Mouse (Mus musculus) ES-CJ7 (cell line): ENCODE measurements around the gene Pik3cb.
A peak's percentile ranks its signal among the peaks of the same experiment; 100 is the strongest.

Experiments used
- DNase-seq: peaks from one replicate; pipeline ENCODE4 v3.0.0; 2011; ENCODE audit warnings: low read depth, low spot score

Gene Pik3cb

DNA sequence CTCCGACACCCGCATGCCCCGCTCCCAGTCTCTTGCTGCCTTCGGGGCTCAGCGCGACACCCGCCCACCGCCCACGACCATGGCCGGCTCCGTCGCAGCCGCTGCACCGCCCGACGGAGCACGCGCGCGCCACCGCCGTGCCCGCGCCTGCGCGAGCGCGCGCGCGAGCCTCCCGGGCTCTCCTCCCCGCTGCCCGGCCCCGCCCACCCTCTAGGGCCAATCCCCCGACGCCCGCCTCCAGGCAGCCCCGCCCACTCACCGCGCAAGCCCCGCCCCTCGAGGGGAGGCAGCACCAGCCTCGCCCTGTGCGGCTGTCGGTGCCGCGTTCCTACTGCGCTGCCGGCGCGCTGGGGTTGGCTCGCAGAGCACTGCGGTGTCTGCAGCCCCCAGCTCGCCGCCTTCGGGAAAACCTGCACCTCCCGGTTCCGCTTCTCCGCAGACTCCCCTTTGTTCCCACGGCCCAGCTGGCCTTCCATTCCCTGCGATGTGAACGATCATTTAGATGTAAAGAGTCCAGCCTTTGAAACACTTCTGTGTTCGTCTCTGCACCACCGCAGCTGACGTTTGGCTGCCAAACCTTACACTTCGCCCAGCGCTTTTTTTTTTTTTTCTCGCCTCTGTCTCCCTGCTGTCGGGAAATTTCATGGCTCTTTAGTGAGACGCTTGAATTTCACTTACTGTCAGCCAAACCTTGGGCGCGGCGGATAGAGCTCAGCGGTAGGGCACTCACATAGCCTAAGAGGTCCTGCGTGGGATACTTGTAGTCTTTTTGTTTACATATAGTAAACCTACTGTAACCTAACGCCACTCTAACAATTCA, at the start of gene Pik3cb:
Pik3cb (minus strand) TSS at position 559 of the 820 bp plus-strand sequence.
- peak; percentile 90 for DNase-seq

DNA sequence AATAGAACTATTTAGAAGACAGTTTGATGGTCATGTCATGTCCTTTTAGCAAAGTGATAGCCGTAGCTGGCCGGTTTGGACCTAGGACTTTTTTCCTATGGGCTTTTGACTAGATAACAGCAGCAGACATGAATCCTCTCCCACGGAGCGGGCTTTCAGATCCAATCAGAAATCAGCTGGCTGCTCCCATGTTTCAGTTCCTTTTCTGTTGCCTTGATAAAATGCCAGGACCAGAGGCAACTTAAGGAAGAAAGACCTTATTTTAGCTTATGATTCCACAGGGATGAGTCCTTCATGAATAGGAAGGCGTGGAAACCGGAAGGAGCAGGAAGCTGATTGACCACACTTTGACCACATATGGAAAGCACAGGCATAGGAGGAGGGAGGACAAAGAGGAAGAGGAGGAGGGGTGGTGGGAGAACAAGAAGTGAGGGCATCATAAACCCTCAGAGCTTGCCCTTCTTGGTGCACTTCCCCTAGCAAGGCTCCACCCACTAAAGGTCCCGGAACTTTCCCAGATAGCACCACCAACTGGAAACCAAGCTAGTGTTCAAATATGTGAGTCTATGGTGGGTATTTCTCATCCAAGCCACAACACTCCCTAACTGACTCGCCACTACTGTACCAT, 42.7 kb upstream of the Pik3cb start:
- DNase-seq, result no peak

DNA sequence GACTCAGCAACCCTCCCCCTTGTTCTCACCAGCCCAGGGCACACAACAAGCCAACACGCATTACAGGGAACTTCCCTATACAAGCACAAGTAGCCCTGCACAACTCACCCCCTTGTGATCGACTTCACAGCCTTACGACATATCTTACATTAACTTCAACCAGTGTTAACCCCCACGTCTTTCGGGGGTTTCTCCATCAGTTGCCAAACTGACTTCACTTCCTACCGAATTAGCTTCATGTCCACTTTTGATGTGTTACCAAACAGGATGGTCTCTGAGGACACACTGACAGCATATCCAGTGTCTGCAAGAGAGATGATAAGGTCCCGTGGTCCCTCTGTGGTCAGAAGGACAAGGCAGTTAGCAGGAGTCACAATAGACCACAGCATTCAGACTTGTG, 41.7 kb upstream of the Pik3cb start:
- no peak for DNase-seq

DNA sequence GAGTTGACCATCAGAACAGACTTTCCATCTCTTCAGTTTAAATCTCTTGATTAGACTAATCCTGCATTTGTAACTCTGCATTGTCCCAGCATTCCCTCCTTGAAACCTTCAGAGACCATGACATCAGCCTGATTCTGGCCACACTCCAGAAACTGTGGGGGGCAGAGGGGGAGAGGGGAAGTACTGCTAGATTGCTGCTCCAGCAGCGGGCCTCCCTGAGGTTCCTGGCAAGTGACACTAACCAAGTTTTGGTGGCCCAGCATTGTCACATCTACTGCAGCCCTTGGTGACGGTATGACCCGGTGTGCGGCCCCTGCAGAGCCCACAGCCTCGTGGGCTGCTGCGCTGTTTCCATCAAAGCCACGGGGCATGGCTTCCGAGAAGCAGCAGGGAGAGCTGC, 39.9 kb upstream of the Pik3cb start:
- no peak for DNase-seq

DNA sequence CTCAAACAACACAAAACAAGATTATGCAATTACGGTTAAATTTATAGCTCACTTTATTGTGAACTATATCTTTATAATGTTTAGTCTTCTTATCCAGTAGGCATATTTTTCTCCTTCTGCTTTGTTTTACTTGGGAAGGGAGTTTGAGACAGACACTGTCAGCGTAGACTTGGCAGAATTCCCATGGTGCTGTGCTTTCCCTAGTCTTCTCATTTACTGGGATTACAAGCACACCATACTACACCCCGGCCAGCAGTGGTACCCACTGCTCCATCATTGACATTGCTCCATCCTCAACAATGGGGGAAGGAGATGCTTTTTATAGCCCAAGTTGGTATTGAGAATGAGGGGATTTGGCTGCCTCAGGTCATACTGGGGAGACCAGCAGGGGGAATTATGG, 38.3 kb upstream of the Pik3cb start:
- no peak for DNase-seq

DNA sequence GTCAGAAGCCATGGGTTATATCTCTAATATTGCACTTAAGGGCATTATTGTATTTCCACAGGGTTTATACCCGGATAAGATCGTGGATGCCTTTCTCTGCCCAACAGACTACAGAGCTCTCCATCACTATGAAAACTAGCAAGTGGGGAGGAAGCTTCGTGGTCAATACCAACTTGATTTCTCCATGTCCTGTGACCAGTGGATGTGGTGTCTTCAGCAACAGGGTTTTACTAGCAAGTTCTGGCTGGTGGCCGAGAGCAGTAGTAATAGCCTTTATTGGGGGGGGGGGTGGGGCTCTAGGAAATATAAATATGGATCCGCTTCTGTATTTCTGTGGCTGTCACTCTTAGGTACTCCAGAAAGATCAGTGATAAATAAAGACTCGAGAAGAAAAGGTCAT, 35.4 kb upstream of the Pik3cb start:
- DNase-seq, result no peak

DNA sequence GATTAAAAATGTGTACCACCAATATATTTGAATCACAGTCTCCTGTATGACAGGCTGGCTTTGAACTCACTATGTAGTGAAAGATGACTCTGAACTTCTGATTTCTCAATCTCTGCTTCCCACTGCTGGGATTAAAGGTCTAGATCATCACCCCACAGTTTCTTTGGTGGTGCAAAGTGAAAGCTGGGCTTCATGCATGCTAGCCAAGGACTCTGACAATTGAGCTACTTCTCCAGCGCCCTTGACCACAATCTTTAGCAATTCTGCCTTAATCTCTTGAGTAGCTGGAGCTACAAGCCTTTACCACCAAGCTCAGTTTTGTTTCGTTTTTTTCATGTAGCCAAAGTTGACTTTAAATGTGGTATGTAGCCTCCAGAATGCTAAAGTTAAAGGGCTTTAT, 32.4 kb upstream of the Pik3cb start:
- no peak for DNase-seq

DNA sequence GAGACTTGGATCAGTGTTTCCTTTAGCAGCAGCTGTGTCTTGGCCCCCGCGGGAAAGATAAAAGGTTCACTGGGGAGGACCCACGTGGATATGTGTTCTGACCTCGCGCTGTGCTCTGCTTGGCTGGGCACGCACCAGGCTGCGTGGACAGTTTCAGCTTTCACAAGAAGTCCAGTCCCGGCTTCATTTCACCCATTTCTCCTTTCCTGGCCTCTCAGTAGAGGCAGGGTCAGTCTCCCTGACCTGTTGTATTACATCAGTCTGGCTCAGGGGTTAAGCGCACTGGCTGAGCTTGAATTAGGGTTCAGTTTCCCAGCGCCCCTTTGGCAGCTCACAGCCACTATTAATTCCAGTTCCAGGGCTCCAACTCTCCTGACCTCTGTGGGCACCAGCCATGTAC, 30.8 kb upstream of the Pik3cb start:
- DNase-seq, result no peak

DNA sequence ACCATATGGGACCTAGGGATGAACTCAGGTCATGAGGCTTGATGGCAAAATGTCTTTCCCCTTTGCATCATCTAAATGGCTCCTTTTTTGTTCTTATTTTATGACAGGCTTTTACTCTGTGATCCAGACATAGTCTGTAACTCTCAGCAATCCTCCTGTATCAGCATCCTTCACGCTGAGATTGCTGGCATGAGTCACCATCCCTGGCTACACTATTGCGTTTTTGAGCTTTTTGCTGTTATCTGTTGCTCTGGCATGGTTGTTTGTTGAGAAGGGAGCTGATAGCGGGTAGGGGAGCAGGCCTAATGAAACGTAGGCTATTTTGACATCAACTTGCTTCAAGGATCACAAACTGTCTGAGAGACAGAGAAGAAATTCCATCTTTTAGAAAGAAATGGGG, 28.6 kb upstream of the Pik3cb start:
- DNase-seq, result no peak

DNA sequence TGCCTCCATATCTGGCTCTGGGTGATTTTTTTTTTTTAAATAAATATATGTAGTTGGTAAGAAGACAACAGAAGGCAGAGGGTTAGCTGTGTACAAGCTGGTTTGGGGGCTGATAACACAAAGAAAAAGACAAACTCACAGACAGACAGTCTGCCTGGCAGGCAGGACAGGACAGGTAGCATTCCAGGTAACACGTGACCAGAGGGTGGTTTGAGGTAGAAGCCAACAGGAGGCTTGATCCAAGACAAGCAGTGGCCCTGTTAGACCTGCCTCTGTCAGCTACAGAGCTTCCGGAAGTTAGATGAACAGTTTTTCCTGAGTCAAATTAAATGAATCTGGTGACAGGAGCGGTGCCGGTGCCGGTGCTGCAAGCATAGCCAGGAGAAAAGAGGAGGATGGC, 26.5 kb upstream of the Pik3cb start:
- DNase-seq, result no peak

DNA sequence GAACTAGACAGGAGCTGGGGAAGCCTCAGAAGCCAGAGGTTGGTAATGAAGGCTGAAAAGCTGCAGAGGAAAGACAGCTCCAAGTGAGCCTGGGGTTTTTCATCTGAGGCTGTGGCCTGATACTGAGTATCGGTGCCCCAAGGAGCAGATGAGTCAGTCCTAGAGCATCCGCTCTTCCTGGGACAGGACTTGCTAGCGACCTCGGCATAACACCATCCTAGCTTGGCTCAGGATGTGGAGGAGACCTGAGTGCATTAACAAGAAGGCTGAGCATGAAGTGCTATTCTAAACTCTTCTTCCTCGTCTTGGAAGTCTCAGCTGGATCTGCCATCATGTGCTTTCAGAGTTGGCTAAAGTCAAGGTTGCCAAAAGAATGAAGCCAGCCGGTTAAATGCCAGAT, 25.5 kb upstream of the Pik3cb start:
- no peak for DNase-seq

DNA sequence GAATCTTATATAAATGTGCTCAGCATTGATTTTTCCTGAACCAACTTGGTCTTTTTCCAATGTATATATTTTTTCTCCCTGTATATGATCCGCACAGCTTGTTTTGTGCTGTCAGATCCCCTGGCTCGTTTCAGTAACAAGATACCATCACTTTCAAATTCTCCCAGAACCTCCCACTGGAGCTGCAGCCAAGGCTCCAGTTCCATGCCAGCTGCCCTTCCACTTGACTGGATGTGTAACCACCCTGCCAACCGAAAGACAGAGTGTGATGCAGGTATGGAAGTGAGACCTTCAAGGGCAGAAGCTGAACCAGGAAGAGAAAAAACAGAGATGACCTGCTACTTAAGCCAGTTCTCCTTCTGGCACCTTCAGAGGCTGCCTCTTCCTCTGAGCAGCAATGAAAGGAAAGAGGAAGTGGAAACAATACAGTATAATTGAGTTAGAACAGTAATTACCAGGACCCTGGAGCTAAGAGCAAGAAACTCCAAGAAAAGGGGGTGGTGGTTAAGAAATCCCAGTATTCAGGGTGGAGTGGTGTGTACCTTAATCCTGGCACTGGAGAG, 24.3 kb upstream of the Pik3cb start:
- no peak for DNase-seq

DNA sequence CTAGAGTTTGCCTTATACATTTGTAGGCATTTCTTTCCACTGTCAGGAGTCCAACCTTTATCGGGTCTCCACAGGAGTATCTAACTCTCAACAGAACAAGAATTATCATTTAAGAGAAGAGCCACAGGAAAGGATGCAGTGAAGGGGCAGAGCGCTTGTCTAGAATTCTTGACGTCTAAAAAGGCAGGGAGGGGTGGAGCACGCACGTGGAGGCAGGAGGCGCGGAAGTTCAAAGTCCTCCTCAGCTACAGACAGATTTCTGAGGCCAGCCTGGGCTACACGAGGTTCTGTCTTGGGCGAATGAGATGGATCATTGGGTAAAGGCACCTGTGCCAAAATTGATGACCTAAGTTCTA, 23.7 kb upstream of the Pik3cb start:
- DNase-seq, result no peak

DNA sequence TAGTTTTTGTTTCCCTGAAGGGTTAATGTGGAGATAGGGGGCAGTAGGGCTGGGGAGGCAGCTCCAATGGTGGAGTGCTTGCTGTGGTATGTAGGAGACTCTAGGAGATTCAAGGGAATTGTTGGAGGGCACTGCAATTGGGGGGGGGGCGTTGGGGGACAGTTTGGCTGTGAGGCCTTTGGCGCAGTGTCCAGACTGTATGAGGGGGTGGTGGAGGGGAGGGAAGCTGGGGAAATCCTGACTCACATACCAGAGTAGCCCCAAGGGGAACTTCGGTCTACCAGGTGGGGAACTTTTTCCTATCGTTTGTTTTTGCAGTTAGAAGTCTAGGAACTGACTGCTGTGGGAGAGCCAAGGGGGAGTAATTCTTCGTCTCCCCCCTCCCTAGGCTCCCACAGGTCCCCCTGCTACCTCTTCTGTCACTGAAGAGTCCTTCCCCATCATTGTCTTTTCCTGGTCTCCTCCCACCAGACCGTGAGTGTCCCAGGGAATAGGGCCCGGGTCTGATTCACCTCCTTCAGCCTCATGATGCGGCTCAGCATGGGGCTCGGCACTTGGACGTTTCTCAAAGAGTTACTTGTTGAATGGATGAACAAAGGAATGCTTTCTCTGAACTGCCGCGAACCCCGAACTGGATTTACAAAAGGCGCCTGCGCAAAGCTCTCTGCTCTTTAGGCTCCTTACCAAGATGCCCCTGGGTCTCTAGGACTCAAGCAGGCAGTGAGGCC, 23.2 kb upstream of the Pik3cb start:
- DNase-seq, result peak; percentile 71

DNA sequence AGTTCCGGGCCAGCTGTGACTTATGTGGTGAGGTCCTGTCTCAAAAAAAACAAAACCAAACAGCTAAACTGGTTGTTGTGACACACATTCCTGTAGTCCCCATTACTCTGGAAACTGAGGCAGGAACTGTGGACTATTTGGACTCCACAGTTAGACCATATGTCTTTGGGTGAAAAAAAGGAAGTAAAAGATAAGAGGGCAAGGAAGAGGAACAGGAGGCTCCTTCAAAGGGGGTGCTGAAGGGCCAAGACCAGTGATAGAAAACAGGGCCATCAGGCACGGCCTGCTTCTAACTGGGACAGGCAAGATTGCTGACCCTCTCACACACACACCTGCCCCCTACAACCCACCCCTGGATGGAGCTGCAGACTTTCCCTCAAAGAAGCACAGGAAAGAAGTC, 22.4 kb upstream of the Pik3cb start:
- no peak for DNase-seq

DNA sequence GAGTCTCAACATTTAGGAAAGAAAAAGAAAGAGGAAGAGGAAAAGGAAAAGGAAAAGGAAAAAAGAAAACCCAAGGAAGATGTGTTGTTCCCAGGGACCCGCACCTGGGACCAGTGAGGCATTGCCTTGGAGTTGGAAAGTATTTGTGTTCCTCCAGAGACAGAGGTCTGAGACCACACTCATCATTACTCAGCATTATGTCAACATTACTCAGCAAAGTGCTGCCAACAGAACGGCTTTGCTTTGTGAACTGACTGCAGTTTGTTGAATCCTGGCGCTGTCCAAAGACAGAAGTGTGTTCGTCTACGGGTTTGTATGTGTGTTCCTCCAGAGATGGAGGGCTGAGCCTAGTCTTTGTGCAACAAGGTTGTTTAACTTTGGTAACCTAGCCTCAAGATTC, 20.4 kb upstream of the Pik3cb start:
- no peak for DNase-seq

DNA sequence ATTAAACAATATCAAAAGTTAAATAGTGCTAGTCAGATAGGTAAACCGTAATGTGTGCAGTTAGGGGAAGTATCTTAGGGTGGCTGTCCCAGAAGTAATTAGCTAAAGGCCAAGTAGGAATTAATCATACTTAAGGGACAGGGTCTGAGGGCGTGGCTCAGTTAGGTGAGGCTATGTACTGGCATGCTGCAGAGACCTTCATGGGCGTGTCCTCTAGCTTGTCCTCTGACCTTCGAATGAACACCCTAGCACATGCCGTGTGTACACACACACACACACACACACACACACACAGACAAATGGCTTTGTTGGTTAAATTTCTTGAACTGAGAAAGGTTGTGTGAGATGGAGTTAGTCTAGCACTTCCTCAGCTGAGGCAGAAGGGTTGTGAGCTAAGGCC, 19.5 kb upstream of the Pik3cb start:
- DNase-seq, result no peak

DNA sequence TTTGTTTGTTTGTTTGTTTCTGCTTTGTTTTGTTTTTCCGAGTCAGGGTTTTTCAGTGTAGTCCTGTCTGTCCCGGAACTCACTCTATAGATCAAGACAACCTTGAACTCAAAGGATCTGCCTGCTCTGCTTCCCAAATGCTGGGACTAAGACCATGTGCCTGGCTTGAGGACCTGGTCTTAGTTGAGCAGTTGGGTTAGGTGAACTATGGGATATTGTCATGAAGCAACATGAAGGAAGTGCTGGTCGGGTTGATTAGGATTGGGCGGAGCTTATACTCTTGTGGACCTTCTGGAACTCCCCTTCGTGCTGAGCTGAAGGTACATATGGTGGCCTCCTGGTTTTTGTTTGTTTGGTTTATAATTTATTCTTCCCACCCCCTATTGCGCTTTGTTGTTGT, 18.3 kb upstream of the Pik3cb start:
- DNase-seq, result no peak

DNA sequence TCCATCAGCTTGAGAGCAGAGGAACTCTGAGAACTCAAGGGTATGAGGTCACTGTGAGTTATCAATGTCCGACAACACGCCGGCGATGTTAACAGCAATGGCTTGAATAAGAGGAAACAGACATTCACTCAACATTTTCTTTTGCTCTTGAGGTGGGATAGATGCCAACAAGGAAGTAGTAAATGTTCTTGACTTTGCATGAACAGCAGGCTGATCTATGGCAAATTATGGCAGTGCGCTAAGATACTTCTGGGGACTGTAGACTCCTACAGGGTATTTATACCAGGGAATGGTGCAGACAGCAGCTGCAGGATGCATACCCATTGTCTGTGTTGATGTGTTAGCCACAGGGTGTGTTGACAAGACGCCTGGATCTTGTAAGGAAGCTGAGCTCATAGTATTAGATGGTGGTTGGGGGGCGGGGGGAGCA, 17.8 kb upstream of the Pik3cb start:
- DNase-seq, result peak; percentile 32

DNA sequence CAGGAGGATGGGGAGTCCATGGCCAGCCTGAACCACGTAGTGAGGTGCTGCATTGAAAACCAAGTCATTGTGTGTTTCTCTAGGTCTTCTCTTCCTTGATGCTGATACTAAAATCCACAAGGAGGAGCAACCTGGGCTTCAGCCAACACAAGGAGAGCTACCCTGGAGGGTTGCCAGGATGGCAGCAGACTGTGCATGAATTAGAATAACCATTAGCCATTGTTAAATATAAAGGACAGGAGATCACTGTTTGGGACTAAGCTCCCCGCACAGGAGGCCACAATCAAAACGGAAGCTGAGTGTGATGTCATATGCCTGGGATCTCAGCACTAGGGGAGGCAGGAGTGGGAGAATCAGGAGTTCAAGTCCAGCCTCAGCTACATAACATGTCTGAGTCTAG, 13.2 kb upstream of the Pik3cb start:
- DNase-seq, result peak; percentile 91

DNA sequence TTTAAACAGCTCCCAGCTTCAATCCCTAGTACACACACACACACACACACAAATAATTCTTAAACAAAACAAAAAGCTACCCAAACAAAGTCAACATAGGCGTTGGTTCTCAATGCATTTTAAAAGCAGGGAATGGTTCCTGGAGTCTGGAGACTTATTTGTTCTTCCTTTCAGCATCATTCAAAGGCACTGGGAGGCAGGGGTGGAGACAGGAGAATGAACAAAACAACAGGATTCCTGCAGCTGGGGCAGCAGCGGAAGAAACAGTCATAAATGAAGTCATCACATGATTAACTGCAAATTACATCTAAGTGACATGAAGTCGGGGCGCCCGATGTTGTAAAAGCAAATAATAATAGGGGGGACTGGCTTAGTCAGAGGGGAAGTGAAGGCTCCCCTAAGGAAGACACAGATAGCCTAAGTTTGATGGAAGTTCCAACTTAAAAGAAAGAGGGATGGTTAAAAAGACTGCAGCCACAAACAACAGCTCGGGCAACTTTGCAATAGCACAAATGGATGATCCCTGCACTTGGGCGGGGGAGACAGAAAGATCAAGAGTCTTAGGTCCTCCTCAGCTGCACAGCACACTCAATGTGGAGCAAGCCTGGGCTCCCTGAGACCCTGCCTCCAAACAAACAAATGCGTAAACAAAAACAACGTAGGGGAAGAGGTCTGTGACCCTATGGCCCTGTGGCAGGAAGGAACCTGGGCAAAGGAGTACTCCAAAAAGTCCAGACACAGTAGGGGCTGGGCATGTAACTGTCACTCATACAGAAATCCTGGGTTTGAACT, 12.5 kb upstream of the Pik3cb start:
- peak; percentile 69 for DNase-seq
